Mouse (Mus musculus) megakaryocyte, embryonic 14.5 days (primary cell): ENCODE data around the gene Slc4a1.

Experiments used
- FLI1 ChIP-seq: IDR thresholded peaks from 2 replicates; pipeline ENCODE4 v1.6.1; 2012; ENCODE audit warnings: low read length, inconsistent platforms, mixed read lengths
- GATA1 ChIP-seq: IDR thresholded peaks from 3 replicates; pipeline ENCODE4 v1.6.1; 2012; ENCODE audit warnings: mixed read lengths, low read length, inconsistent platforms, borderline replicate concordance

- TF ChIP-seq GATA1: no peak
- TF ChIP-seq FLI1: no peak
Measured at GRCm38 (mm10) chr11:102319410-102319792, 46.6 kb downstream of the Slc4a1 start, which contains the start of gene Ubtf.
